Mouse (Mus musculus): ENCODE data around the gene Gabrd. TPM values are rescaled to one million over a fixed set of nuclear protein-coding genes. Genes with fewer than 3 reads are reported as not detected.

The Gabrd gene
- polyA plus RNA-seq, 1 experiment from 2014 or later, result 0.68 TPM

- Histone ChIP-seq H3K4me2 (replicated peaks; ENCODE audit: low read depth, low read length) (no peak overlapping the region), H3K27me3 (replicated peaks; ENCODE audit: insufficient read depth, low read length) (no peaks in the 10 kb centered on the region), H3K36me3 (ENCODE audit: insufficient read depth, low read length) (no peaks in the 10 kb centered on the region), H3K9me3 (ENCODE audit: low read length) (no peaks in the 10 kb centered on the region), H3K9ac (replicated peaks; ENCODE audit: low read depth) (no peak overlapping the region), H3K4me1 (ENCODE audit: insufficient read depth, low read depth, low read length) (no peaks in the 10 kb centered on the region), H3K27ac (ENCODE audit: low read length) (no peak overlapping the region), H3K4me3 (ENCODE audit: low read depth, low read length) (no peak overlapping the region)
- no peak for ATAC-seq
- WGBS, result 70% methylated on average over 5 of the region's 5 CpGs
- TF ChIP-seq EP300 (IDR thresholded peaks at IDR 0.05), result no peak
- TF ChIP-seq CTCF (IDR thresholded peaks at IDR 0.05), result no peak
- DNase-seq (ENCODE audit: low spot score), result no peak
Observed at GRCm38 (mm10) chr4:155371797-155372735, 25.8 kb downstream of the Gabrd start.

- H3K27me3 ChIP-seq (replicated peaks; ENCODE audit: insufficient read depth, low read length), result no peaks in the 10 kb centered on the region
- WGBS, result 78% methylated on average over 15 of the region's 15 CpGs
- no peak for TF ChIP-seq EP300 (IDR thresholded peaks at IDR 0.05)
- TF ChIP-seq CTCF (IDR thresholded peaks at IDR 0.05), result no peak
- no peaks in the 10 kb centered on the region for H3K36me3 ChIP-seq (ENCODE audit: insufficient read depth, low read length)
- H3K4me2 ChIP-seq (replicated peaks; ENCODE audit: low read depth, low read length), result no peak overlapping the region
- no peak for DNase-seq (ENCODE audit: low spot score)
- H3K9ac ChIP-seq (replicated peaks; ENCODE audit: low read depth), result no peak overlapping the region
- H3K27ac ChIP-seq (ENCODE audit: low read length), result no peak overlapping the region
- no peak overlapping the region for H3K4me3 ChIP-seq (ENCODE audit: low read depth, low read length)
- H3K9me3 ChIP-seq (ENCODE audit: low read length), result no peaks in the 10 kb centered on the region
- no peaks in the 10 kb centered on the region for H3K4me1 ChIP-seq (ENCODE audit: insufficient read depth, low read depth, low read length)
- no peak for ATAC-seq
Observed at GRCm38 (mm10) chr4:155370737-155371715, 26.9 kb downstream of the Gabrd start.

- no peak for TF ChIP-seq EP300 (IDR thresholded peaks at IDR 0.05)
- TF ChIP-seq CTCF (IDR thresholded peaks at IDR 0.05), result peak; percentile 86
- H3K27ac ChIP-seq (ENCODE audit: low read length), result no peak overlapping the region
Observed at GRCm38 (mm10) chr4:155368684-155369083, 29.2 kb downstream of the Gabrd start.

GRCm38 (mm10) chr4:155367739-155368138, 30.2 kb downstream of the Gabrd start:
- Histone ChIP-seq H3K27me3 (replicated peaks; ENCODE audit: insufficient read depth, low read length) (no peaks in the 10 kb centered on the region), H3K36me3 (ENCODE audit: insufficient read depth, low read length) (no peaks in the 10 kb centered on the region), H3K4me3 (ENCODE audit: low read depth, low read length) (no peak overlapping the region), H3K4me1 (ENCODE audit: insufficient read depth, low read depth, low read length) (no peaks in the 10 kb centered on the region), H3K9ac (replicated peaks; ENCODE audit: low read depth) (no peak overlapping the region), H3K9me3 (ENCODE audit: low read length) (no peaks in the 10 kb centered on the region), H3K27ac (ENCODE audit: low read length) (no peak overlapping the region), H3K4me2 (replicated peaks; ENCODE audit: low read depth, low read length) (no peak overlapping the region)
- TF ChIP-seq EP300 (IDR thresholded peaks at IDR 0.05) (no peak), CTCF (IDR thresholded peaks at IDR 0.05) (no peak)
- 77% methylated on average over 9 of the region's 9 CpGs for WGBS
- DNase-seq (ENCODE audit: low spot score), result no peak
- ATAC-seq, result no peak

More at GRCm38 (mm10) chr4:155368684-155369083, 29.2 kb downstream of the Gabrd start:
- no peaks in the 10 kb centered on the region for H3K4me1 ChIP-seq (ENCODE audit: insufficient read depth, low read depth, low read length)
- ATAC-seq (no peak), DNase-seq (ENCODE audit: low spot score) (peak; percentile 38)
- no peaks in the 10 kb centered on the region for H3K27me3 ChIP-seq (replicated peaks; ENCODE audit: insufficient read depth, low read length)
- no peaks in the 10 kb centered on the region for H3K36me3 ChIP-seq (ENCODE audit: insufficient read depth, low read length)
- H3K9me3 ChIP-seq (ENCODE audit: low read length), result no peaks in the 10 kb centered on the region
- H3K4me2 ChIP-seq (replicated peaks; ENCODE audit: low read depth, low read length), result no peak overlapping the region
- H3K9ac ChIP-seq (replicated peaks; ENCODE audit: low read depth), result no peak overlapping the region
- H3K4me3 ChIP-seq (ENCODE audit: low read depth, low read length), result no peak overlapping the region
- 19% methylated on average over 12 of the region's 12 CpGs for WGBS

DNA sequence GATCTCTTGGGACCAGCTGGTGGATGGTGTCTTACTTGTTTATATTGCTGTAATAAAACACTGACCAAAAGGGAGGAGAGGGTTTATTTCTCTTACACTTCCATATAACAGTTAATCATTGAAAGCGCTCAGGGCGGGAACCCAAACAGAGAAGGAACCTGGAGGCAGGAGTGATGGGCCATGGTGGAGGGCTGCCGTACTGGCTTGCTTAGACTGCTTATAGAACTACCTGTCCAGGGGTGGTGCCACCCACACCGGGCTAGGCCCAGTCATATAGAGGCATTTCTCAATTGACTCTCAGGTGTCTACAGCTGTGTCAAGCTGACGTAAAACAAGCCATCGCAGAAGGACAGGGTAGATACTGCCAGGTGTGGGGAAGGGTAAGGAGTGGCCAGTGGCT, 31.1 kb downstream of the Gabrd start:
- Histone ChIP-seq H3K4me1 (ENCODE audit: insufficient read depth, low read depth, low read length) (no peaks in the 10 kb centered on the region), H3K4me3 (ENCODE audit: low read depth, low read length) (no peak overlapping the region), H3K27me3 (replicated peaks; ENCODE audit: insufficient read depth, low read length) (no peaks in the 10 kb centered on the region; the same call in 1 of the 2 replicates), H3K4me2 (replicated peaks; ENCODE audit: low read depth, low read length) (no peak overlapping the region), H3K36me3 (ENCODE audit: insufficient read depth, low read length) (no peaks in the 10 kb centered on the region), H3K9me3 (ENCODE audit: low read length) (no peaks in the 10 kb centered on the region), H3K27ac (ENCODE audit: low read length) (no peak overlapping the region), H3K9ac (replicated peaks; ENCODE audit: low read depth) (no peak overlapping the region)
- TF ChIP-seq EP300 (IDR thresholded peaks at IDR 0.05), result no peak
- TF ChIP-seq CTCF (IDR thresholded peaks at IDR 0.05), result no peak
- DNase-seq (ENCODE audit: low spot score) (no peak), ATAC-seq (no peak)
- 70% methylated on average over 6 of the region's 6 CpGs for WGBS

DNA sequence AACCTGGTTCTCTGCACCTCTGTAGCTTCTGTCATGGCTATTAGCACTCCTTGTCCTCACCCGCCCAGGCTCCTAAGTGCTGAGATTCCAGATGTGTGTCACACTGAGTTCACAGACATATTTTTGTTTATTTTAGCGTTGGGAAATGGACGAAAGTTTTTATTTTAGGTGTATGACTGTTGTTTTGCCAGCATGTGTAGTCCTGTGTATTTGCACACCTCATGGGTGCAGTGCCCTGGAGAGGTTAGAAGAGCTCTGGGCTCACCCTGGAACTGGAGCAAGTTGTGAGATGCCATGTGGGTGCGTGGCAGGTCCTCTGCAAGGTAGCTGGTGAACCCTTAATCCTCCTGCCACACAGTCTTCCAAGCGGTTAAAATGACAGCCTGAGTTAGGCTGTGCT, 35.5 kb downstream of the Gabrd start:
- no peak overlapping the region for H3K9ac ChIP-seq (replicated peaks; ENCODE audit: low read depth)
- peak overlapping the region; percentile 3; the same call in 1 of the 2 replicates for H3K4me3 ChIP-seq (ENCODE audit: low read depth, low read length)
- no peaks in the 10 kb centered on the region for H3K9me3 ChIP-seq (ENCODE audit: low read length)
- H3K4me2 ChIP-seq (replicated peaks; ENCODE audit: low read depth, low read length), result peak overlapping the region; percentile 58
- ATAC-seq (no peak), DNase-seq (ENCODE audit: low spot score) (peak; percentile 27)
- TF ChIP-seq EP300 (IDR thresholded peaks at IDR 0.05), result no peak
- no peak for TF ChIP-seq CTCF (IDR thresholded peaks at IDR 0.05)
- no peaks in the 10 kb centered on the region for H3K4me1 ChIP-seq (ENCODE audit: insufficient read depth, low read depth, low read length)
- 18% methylated on average over 5 of the region's 5 CpGs for WGBS
- H3K27ac ChIP-seq (ENCODE audit: low read length), result peak overlapping the region; percentile 85; the same call in 1 of the 2 replicates
- peaks cover 14% of the 10 kb centered on the region; the same call in 1 of the 2 replicates for H3K27me3 ChIP-seq (replicated peaks; ENCODE audit: insufficient read depth, low read length)
- no peaks in the 10 kb centered on the region for H3K36me3 ChIP-seq (ENCODE audit: insufficient read depth, low read length)
